22 mouse cellular contexts compared by ENCODE assay signal in the genomic region with DNA sequence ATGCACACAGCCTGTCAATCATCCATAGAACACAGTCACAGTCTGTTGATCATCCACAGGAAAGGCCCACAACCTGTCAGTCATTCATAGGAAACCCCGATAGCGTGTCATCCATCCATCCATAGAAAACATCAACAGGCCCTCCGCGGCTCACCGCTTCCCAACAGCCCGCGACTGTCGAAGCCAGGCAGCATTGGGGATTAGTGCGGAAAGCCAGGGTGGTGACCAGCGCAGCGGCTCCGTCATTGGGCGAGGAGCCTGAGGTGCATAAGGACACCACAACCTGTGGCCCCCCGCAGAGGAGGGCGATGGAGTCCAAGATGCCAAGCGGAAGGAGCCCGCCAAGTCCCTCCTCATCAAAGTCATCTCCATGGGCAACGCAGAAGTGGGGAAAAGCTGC. TPM values are rescaled to one million over a fixed set of nuclear protein-coding genes. Genes with fewer than 3 reads are reported as not detected.
DNase-seq lines count a peak whose midpoint lies in the region; ATAC-seq and TF ChIP-seq lines count a peak whose summit lies in the region.
"Had no signal": no experiment of that assay in that cellular context is flagged by ENCODE, and none has a peak within 500 bp of the region (broad histone marks: within the 10 kb centered on the region; RNA-seq: fewer than 3 reads in every experiment).

No protein-coding gene starts in this region.

- peak; percentile 76 for ATAC-seq in kidney, embryonic 15.5 days (replicated peaks; ENCODE audit: low FRiP score)
- ATAC-seq: forebrain, embryonic 14.5 days; hindbrain, postnatal 0 days had no signal

- H3K27ac ChIP-seq in kidney, embryonic 15.5 days, result no peak overlapping the region
- no peak overlapping the region for H3K27ac ChIP-seq in limb, embryonic 10.5 days
- H3K27ac ChIP-seq: embryonic facial prominence, embryonic 15.5 days; forebrain, embryonic 10.5 days; heart, embryonic 10.5 days; heart, embryonic 15.5 days; hindbrain, embryonic 13.5 days; hindbrain, postnatal 0 days had no signal

- DNase-seq in kidney, adult 18-20 months, result no peak
- DNase-seq in ZHBTc4 (ENCODE audit: low read depth, low spot score), result peak; percentile 23
- DNase-seq in kidney, postnatal 4 days, result peak; percentile 11 to 37
- no peak for DNase-seq in limb, embryonic 10.5 days (ENCODE audit: low spot score)
- DNase-seq in lung, postnatal 25 days (ENCODE audit: low spot score), result no peak
- DNase-seq: adrenal gland, adult 8-10 months; adrenal gland, postnatal 36 days; cerebellum, adult 2 months; cerebellum, postnatal 10 days; heart, adult 18-20 months; heart, postnatal 14 days had no signal

- no peaks in the 10 kb centered on the region for H3K27me3 ChIP-seq in kidney, embryonic 15.5 days
- peaks cover 3% of the 10 kb centered on the region; the same call in 1 of the 2 replicates for H3K27me3 ChIP-seq in E14TG2a.4 (ENCODE audit: insufficient read depth, low read length)
- no peaks in the 10 kb centered on the region for H3K27me3 ChIP-seq in limb, embryonic 10.5 days (ENCODE audit: low read depth, poor library complexity, severe bottlenecking)
- H3K27me3 ChIP-seq: embryonic facial prominence, embryonic 15.5 days; heart, embryonic 15.5 days; hindbrain, embryonic 13.5 days had no signal

- TF ChIP-seq CTCF in E14TG2a.4 (conservative IDR thresholded peaks at IDR 0.05; ENCODE audit: low read length), result no peak

- no peaks in the 10 kb centered on the region for H3K36me3 ChIP-seq in kidney, embryonic 15.5 days
- H3K36me3 ChIP-seq in E14TG2a.4 (ENCODE audit: insufficient read depth, low read length), result no peaks in the 10 kb centered on the region
- H3K36me3 ChIP-seq in limb, embryonic 10.5 days, result no peaks in the 10 kb centered on the region
- H3K36me3 ChIP-seq: embryonic facial prominence, embryonic 15.5 days; forebrain, embryonic 10.5 days; G1E; heart, embryonic 10.5 days; heart, embryonic 15.5 days; hindbrain, embryonic 13.5 days had no signal

- 67% methylated on average over 18 of the region's 18 CpGs for WGBS in kidney, embryonic 15.5 days
- WGBS in limb, embryonic 10.5 days, result 85% methylated on average over 18 of the region's 18 CpGs

- H3K4me1 ChIP-seq in kidney, embryonic 15.5 days, result peaks cover 4% of the 10 kb centered on the region; the same call in 1 of the 2 replicates
- H3K4me1 ChIP-seq in E14TG2a.4 (replicated peaks; ENCODE audit: low read depth, low read length), result peaks cover 38% of the 10 kb centered on the region
- peaks cover 9% of the 10 kb centered on the region for H3K4me1 ChIP-seq in limb, embryonic 10.5 days
- H3K4me1 ChIP-seq: heart, embryonic 10.5 days; heart, embryonic 15.5 days had no signal

- no peak overlapping the region for H3K9ac ChIP-seq in kidney, embryonic 15.5 days
- H3K9ac ChIP-seq: embryonic facial prominence, embryonic 15.5 days; heart, embryonic 15.5 days; hindbrain, embryonic 13.5 days had no signal

- no peaks in the 10 kb centered on the region for H3K9me3 ChIP-seq in kidney, embryonic 15.5 days (replicated peaks)
- no peaks in the 10 kb centered on the region for H3K9me3 ChIP-seq in E14TG2a.4 (ENCODE audit: low read length)
- H3K9me3 ChIP-seq in limb, embryonic 10.5 days (replicated peaks), result no peaks in the 10 kb centered on the region
- H3K9me3 ChIP-seq: embryonic facial prominence, embryonic 15.5 days; G1E; heart, embryonic 10.5 days; heart, embryonic 15.5 days; hindbrain, embryonic 13.5 days had no signal

- H3K4me2 ChIP-seq in kidney, embryonic 15.5 days, result no peak overlapping the region
- H3K4me2 ChIP-seq: embryonic facial prominence, embryonic 15.5 days; heart, embryonic 15.5 days; hindbrain, embryonic 13.5 days had no signal

- no peak overlapping the region for H3K4me3 ChIP-seq in kidney, embryonic 15.5 days (replicated peaks)
- H3K4me3 ChIP-seq in E14TG2a.4 (replicated peaks; ENCODE audit: low read length), result peak overlapping the region; percentile 33
- H3K4me3 ChIP-seq in limb, embryonic 10.5 days, result no peak overlapping the region
- H3K4me3 ChIP-seq: embryonic facial prominence, embryonic 15.5 days; erythroblast, embryonic 14.5 days; forebrain, embryonic 10.5 days; heart, embryonic 10.5 days; heart, embryonic 15.5 days; hindbrain, embryonic 13.5 days had no signal

RNA-seq across cellular contexts. Expression of gene Tpp2, which starts 35.5 kb away (rescaled TPM):
- 63.7 and 66.9 TPM in 2 replicates for polyA plus RNA-seq in kidney, embryonic 15.5 days (2015; fragmentation: Nextera tagmentation; extraction: Ambion mirVana)
- 70.7 and 77.7 TPM in 2 replicates for polyA plus RNA-seq in limb, embryonic 10.5 days (2016; fragmentation: Nextera tagmentation; extraction: Ambion mirVana)

Comparison
In these comparisons a context has a peak if more than half of its experiments do, and no peak if none do; other contexts are left out.
1. DNase-seq: peak in ZHBTc4 (single experiment) and kidney, postnatal 4 days (2 of 2); none in kidney, adult 18-20 months (single experiment), limb, embryonic 10.5 days (single experiment) and lung, postnatal 25 days (single experiment).